Mouse (Mus musculus): Measurements from ENCODE around the gene Nek8. TPM values are rescaled to one million over a fixed set of nuclear protein-coding genes. Genes with fewer than 3 reads are reported as not detected.

The Nek8 gene
- total RNA-seq, 1 experiment from 2014 or later, result 14.1 TPM

- ATAC-seq (ENCODE audit: extremely low read depth, insufficient number of reproducible peaks, low FRiP score, poor library complexity, severe bottlenecking), result no peak
Observed at GRCm38 (mm10) chr11:78172034-78172747, 4.3 kb downstream of the Nek8 start.

DNA sequence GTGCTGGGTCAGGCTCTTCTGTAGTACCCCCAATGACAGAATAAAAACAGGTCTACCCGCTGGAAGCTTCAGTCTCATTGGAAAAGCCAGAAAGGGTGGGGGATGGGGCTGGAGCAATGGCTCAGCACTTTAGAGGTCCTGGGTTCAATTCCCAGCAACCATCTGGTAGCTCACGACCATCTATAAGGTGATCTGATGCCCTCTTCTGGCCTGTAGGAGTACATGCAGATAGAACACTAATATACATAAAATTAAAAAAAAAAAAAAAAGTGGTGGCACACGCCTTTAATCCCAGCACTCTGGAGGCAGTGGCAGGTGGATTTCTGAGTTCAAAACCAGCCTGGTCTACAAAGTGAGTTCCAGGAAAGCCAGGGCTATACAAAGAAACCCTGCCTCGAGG, 5.1 kb downstream of the Nek8 start:
- no peak for ATAC-seq (ENCODE audit: extremely low read depth, insufficient number of reproducible peaks, low FRiP score, poor library complexity, severe bottlenecking)

GRCm38 (mm10) chr11:78170306-78170705, 6.2 kb downstream of the Nek8 start:
- ATAC-seq (ENCODE audit: extremely low read depth, insufficient number of reproducible peaks, low FRiP score, poor library complexity, severe bottlenecking), result no peak

DNA sequence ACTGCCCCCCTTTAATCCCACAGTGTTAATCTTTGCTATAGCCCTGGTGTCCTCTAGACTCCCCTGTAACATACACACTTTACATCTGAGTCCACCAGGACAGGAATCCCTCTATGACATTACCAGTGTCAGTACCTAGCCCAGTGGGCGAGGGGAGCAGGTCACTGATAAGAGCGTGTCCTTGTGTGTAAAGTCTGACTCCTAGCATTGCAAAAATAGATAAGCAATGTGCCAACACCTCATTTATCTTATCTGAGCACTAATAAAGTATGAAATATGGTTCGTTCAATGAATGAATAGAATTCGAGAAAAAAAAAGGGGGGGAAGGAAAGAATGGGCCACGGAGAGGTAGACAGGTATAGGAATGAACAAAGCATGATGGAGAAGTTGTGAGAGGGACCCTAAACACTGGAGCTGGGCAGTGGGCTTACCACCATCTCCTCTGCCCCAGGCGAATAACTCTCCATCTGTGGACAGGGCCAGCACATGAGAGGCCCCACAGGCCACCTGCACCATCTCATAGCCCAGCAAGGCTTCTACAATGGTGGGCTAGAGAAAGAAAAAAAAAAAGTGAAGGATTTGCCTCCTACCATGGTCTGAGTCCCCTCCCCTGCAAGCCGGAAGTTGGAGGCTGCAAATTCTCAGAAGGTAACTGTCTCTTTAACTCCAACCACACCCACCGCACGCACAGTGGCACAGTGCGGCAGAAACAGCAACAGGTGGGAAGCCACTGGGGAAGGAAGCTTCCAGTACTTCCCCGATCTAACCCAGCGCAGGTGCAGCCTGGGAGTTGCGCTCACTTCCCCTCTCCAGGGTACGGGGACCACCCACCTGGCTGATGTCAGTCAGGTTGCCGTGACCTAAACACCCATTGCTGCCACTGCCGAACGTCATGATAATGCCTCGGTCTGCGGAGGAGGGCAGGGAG, 7.7 kb downstream of the Nek8 start:
- ATAC-seq (ENCODE audit: extremely low read depth, insufficient number of reproducible peaks, low FRiP score, poor library complexity, severe bottlenecking), result peak; percentile 44

DNA sequence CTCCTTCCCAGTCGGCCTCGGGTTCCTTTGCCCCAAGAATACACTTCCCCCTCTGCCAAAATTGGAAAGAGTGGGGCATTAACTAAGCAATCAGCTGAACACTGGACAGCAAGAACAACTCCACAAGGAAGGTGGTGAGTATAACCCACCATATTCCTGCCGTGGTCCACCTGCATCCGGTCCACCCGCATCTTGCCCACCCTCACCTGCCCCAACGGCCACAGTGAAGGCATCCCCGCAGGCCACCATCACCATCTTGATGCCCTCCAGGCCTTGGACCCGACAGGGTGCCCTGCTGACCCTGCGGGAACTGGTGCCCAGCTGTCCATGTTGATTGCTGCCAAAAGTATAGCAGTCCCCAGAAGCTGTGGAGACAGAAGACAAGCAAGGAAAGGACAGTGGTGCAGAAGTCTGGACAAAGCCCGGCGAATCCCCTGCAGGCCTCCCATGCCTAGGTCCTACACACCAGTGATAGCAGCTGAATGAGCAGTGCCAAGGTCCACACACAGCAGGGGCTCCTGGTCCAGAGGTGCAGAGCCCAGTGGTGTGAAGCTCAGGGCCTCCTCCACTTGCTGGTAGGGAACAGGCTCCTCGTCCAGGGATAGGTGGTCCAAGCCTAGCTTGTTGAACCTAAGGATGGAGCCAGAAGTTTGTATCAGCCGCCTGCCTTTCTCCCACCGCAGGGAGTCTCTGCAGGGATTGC, 9.1 kb downstream of the Nek8 start:
- ATAC-seq (ENCODE audit: extremely low read depth, insufficient number of reproducible peaks, low FRiP score, poor library complexity, severe bottlenecking), result no peak

DNA sequence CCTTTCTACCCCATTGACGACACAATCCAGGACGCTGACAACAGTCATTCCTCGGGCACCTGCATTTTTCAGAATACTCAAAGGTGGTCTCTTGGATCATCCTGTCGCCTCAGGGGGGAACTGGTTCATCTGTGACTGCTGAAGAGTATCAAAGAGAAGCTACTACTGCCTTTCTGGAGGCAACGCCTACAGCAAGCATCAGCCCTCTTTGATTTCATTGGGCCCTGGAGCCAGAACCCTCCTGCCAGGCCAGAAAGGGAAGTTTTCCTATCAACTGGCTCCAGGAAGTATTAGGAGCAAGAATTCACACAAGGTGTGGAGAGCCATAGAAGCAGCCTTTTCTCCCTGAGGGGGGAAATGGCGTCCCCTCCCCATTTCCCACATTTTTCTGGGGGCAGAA, 9.8 kb downstream of the Nek8 start:
- ATAC-seq (ENCODE audit: extremely low read depth, insufficient number of reproducible peaks, low FRiP score, poor library complexity, severe bottlenecking), result no peak

- ATAC-seq (ENCODE audit: extremely low read depth, insufficient number of reproducible peaks, low FRiP score, poor library complexity, severe bottlenecking), result no peak
Observed at GRCm38 (mm10) chr11:78166161-78166560, 10.3 kb downstream of the Nek8 start.

- no peak for ATAC-seq (ENCODE audit: extremely low read depth, insufficient number of reproducible peaks, low FRiP score, poor library complexity, severe bottlenecking)
Observed at GRCm38 (mm10) chr11:78165761-78166109, 10.7 kb downstream of the Nek8 start.

DNA sequence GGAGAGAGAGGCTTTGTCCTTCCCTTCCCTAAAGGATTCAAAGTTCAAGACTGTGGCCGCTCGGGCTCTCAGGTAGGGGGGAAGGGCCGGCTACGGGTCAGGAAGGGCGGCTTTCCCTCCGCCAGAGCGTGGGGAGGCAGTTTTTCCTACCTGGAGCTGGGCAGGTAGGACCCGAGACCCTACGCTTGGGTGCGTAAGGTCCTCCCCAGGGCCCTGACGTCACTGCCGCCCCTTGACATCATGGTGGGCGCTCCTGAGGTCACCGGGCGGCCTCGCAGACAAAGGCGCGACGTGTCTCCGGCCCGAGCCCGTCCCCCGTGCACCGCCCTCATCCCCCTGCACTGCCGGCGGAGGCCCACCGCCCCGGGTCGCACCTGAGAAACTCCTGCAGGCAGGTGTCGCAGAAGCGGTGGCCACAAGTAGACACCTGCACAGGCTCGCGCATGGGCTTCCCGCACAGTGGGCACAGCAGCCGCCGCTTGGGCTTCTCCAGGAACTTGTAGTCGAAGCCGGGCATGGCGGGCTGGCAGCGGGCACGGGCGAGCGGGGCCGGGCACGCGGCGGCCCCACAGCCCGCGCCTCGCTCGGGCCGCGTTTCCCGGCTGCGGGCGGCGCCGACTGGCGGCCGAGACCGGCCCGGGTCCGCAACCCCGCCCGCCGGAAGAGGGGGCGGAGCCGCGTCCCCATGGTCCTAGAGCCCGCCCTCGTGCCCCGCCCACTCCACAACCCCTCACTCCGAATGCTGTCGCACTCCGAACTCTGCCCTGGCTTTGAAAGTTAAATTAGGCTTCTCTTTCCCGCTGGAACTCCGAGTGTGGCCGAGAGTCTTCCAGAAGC, 11.3 kb downstream of the Nek8 start, which contains the start of gene Traf4:
TSS of gene Traf4 (minus strand) at position 666 of the 837 bp plus-strand sequence.
- ATAC-seq (ENCODE audit: extremely low read depth, insufficient number of reproducible peaks, low FRiP score, poor library complexity, severe bottlenecking), result peak; percentile 45

GRCm38 (mm10) chr11:78164604-78164923, 11.9 kb downstream of the Nek8 start:
- no peak for ATAC-seq (ENCODE audit: extremely low read depth, insufficient number of reproducible peaks, low FRiP score, poor library complexity, severe bottlenecking)

GRCm38 (mm10) chr11:78163681-78164603, 12.5 kb downstream of the Nek8 start:
- ATAC-seq (ENCODE audit: extremely low read depth, insufficient number of reproducible peaks, low FRiP score, poor library complexity, severe bottlenecking), result no peak

- ATAC-seq (ENCODE audit: extremely low read depth, insufficient number of reproducible peaks, low FRiP score, poor library complexity, severe bottlenecking), result no peak
Observed at GRCm38 (mm10) chr11:78163045-78163444, 13.4 kb downstream of the Nek8 start.

- no peak for ATAC-seq (ENCODE audit: extremely low read depth, insufficient number of reproducible peaks, low FRiP score, poor library complexity, severe bottlenecking)
Observed at GRCm38 (mm10) chr11:78162504-78162903, 14.0 kb downstream of the Nek8 start.

- ATAC-seq (ENCODE audit: extremely low read depth, insufficient number of reproducible peaks, low FRiP score, poor library complexity, severe bottlenecking), result no peak
Observed at GRCm38 (mm10) chr11:78161968-78162367, 14.5 kb downstream of the Nek8 start.

GRCm38 (mm10) chr11:78161169-78161568, 15.3 kb downstream of the Nek8 start:
- ATAC-seq (ENCODE audit: extremely low read depth, insufficient number of reproducible peaks, low FRiP score, poor library complexity, severe bottlenecking), result no peak

DNA sequence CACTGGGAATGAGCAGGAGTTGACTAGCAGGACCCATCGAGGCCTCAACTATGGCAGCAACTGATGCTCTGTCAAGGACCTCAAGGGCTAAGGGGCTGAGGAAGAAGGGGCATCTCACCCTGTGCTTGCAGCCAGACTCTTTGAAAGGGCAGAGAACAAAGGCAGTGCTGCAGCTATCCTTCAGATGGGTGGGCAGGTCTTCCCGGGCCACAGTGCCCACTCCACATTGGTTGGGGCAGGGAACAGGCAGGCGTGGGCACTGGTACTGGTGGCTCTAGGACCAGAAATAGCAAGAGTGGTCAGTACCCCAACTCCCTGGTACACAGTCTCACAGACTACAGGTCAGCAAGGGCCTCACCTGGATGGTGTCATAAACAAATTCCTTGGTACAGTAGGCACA, 15.8 kb downstream of the Nek8 start:
- no peak for ATAC-seq (ENCODE audit: extremely low read depth, insufficient number of reproducible peaks, low FRiP score, poor library complexity, severe bottlenecking)

- no peak for ATAC-seq (ENCODE audit: extremely low read depth, insufficient number of reproducible peaks, low FRiP score, poor library complexity, severe bottlenecking)
Observed at GRCm38 (mm10) chr11:78160171-78160570, 16.3 kb downstream of the Nek8 start.

DNA sequence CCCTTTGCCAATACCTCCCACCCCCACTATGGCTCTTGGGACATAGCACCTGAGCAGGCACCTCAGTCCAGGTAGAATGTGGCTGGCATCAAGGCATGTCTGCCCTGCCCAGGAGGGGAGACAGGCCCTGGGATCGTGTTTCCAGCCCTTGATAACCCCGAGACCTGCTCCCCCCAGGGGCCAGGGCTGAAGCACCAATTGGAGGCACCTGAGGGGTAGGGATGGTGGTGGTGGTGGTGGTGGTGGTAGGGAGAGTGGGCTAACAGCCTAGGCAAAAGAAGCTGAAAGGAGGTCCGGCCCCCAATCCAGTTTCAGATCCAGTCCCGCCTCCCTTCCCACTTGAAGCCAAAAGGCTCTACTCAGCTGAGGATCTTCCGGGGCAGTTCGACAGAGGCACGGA, 16.9 kb downstream of the Nek8 start:
- no peak for ATAC-seq (ENCODE audit: extremely low read depth, insufficient number of reproducible peaks, low FRiP score, poor library complexity, severe bottlenecking)
